Mouse (Mus musculus) limb, embryonic 14.5 days (tissue): ENCODE measurements around the gene Smarca1. TPM values are rescaled to one million over a fixed set of nuclear protein-coding genes. Genes with fewer than 3 reads are reported as not detected.
A peak's percentile ranks its signal among the peaks of the same experiment; 100 is the strongest.

Experiments used
- ATAC-seq: fragments of 200-750 bp; cut with Nextera tagmentation; 2 replicates; pipeline ENCODE4 v1.8.0; 2017; ENCODE audit warnings: low read depth, moderate number of reproducible peaks, moderate TSS enrichment; ENCODE audit not compliant: low FRiP score
- DNase-seq: peaks from one replicate; pipeline ENCODE4 v3.0.0-alpha.2; 2015; ENCODE audit warnings: low spot score
- H3K27ac ChIP-seq: fragments of 300-500 bp; sonication (generic); replicated peaks from 2 replicates; pipeline ENCODE4 v1.5.1; 2014; ENCODE audit warnings: low read depth, mild to moderate bottlenecking, low read length, moderate library complexity, mixed read lengths
- H3K27me3 ChIP-seq: fragments of 300-500 bp; sonication (generic); 2 replicates; pipeline ENCODE4 v1.6.1; 2014; ENCODE audit warnings: low read length, mixed read lengths; ENCODE audit not compliant: control insufficient read depth, insufficient read depth
- H3K36me3 ChIP-seq: fragments of 300-500 bp; sonication (generic); 2 replicates; pipeline ENCODE4 v1.6.1; 2014; ENCODE audit warnings: mild to moderate bottlenecking, low read length, moderate library complexity, mixed read lengths; ENCODE audit not compliant: control insufficient read depth, insufficient read depth
- H3K4me1 ChIP-seq: fragments of 300-500 bp; sonication (generic); 2 replicates; pipeline ENCODE4 v1.6.1; 2014; ENCODE audit warnings: antibody characterized with exemption, low read length, mixed read lengths; ENCODE audit not compliant: control insufficient read depth, insufficient read depth
- H3K4me2 ChIP-seq: fragments of 300-500 bp; sonication (generic); replicated peaks from 2 replicates; pipeline ENCODE4 v1.6.1; 2014; ENCODE audit warnings: low read depth, mild to moderate bottlenecking, low read length, moderate library complexity; ENCODE audit not compliant: severe bottlenecking
- H3K4me3 ChIP-seq: fragments of 300-500 bp; sonication (generic); replicated peaks from 2 replicates; pipeline ENCODE4 v1.5.1; 2014; ENCODE audit warnings: low read length
- H3K9ac ChIP-seq: fragments of 300-500 bp; sonication (generic); 2 replicates; pipeline ENCODE4 v1.6.1; 2014; ENCODE audit warnings: mild to moderate bottlenecking, low read depth, low read length, moderate library complexity; ENCODE audit not compliant: severe bottlenecking
- H3K9me3 ChIP-seq: fragments of 300-500 bp; sonication (generic); 2 replicates; pipeline ENCODE4 v1.6.1; 2016; ENCODE audit warnings: low read length; ENCODE audit not compliant: control insufficient read depth
- POLR2A ChIP-seq: fragments of 200-500 bp; IDR thresholded peaks from 2 replicates; pipeline ENCODE4 v1.8.0; 2012; ENCODE audit warnings: inconsistent platforms, mild to moderate bottlenecking, moderate library complexity, borderline replicate concordance; ENCODE audit not compliant: insufficient read depth, insufficient read length; ENCODE audit errors: extremely low read depth
- WGBS: fragments of 180-500 bp; shearing (Covaris S2); extraction: QIAGEN DNeasy Blood & Tissue Kit; methylation state at CpG from one replicate; pipeline ENCODE4 v1.1.7; 2014; 5-methylcytosine and 5-hydroxymethylcytosine counted together
- polyA plus RNA-seq, 2 experiments: library from polyadenylated mRNA; depleted of rRNA in 1 of 2; stranded (reverse) in 1 of 2; unstranded in 1 of 2; fragments of >200 nt; fragmentation: Nextera tagmentation in 1 of 2; extraction: Ambion mirVana in 1 of 2; gene quantifications; 2 replicates each; pipeline versions ENCODE4 v1.2.1 to v1.2.3; 2012 to 2014

The Smarca1 gene
- polyA plus RNA-seq, 2 experiments = 21.9 to 36.3 TPM

DNA sequence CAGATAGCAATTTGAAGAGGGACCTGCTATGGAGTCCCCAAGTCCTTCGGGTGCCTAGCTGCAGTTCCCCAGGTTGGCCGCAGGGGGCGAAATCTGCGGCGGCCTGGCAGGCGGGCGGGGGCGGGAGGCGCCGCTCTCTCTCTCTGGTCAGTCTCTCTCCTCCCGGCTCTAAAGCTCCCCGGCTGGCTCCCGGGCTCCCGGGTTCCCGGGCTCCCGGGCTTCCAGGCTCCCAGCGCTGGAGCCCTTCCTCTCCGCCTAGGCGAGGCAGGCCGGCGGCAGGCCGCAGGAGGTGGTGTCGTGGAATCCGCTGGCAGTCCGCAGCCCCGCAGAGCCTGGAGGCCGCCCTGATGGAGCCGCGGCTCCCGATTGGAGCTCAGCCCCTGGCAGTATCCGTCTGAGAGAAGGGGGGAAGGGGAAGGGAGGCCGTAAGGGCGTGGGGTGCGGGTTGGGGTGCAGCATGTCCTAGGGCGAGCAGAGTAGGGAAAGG is 19.6 kb upstream of the Smarca1 start, which contains the start of gene Ocrl:
Gene Ocrl (plus strand): TSS at position 82 of the 487 bp plus-strand sequence.
- 18% methylated on average over 30 of the region's 35 CpGs for WGBS
- TF ChIP-seq POLR2A = 0 out of 2 replicates have a peak, but pooled peaks have one; percentile 40
- Histone ChIP-seq H3K9me3 (no peaks in the 10 kb centered on the region), H3K27me3 (no peaks in the 10 kb centered on the region), H3K4me3 (peak within 1 kb of the TSS; percentile 54), H3K9ac (peak within 1 kb of the TSS; percentile 86), H3K4me2 (peak within 1 kb of the TSS; percentile 50), H3K4me1 (no peaks in the 10 kb centered on the region), H3K27ac (peak within 1 kb of the TSS; percentile 82), H3K36me3 (no peaks in the 10 kb centered on the region)
- peak; percentile 91 for ATAC-seq
- DNase-seq = peak; percentile 47

DNA sequence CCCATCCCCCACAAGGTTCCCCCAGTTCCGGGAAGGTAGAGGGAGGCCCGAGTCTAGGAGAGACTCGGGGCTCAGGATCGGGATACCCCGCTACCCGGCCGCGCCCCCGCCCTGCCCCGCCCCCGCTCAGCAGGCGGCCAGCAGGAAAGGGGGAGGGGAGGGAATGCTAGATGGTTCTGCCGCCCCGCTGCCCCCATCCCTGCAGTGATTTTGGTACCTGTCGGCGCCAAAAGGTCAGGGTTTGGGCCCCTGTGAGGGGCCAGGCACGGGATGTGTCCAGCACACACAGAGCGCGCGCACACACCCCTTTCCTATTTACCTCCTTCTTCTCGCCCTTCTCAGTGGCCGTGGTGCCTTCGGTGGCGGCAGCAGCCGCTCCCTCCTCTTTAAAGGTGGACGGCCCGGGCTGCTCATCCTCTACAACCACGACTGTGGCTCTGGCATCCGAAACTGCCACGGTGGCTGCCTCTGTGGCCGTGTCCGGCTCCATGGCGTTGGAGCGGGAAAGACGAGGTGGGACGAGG is 805 bp downstream of the Smarca1 start:
- ATAC-seq = peak; percentile 64
- peak; percentile 18 for DNase-seq
- Histone ChIP-seq H3K4me1 (no peaks in the 10 kb centered on the region), H3K4me2 (peak overlapping the region; percentile 47), H3K9me3 (no peaks in the 10 kb centered on the region), H3K27ac (peak overlapping the region; percentile 79), H3K9ac (peak overlapping the region; percentile 71), H3K27me3 (no peaks in the 10 kb centered on the region), H3K36me3 (no peaks in the 10 kb centered on the region), H3K4me3 (peak overlapping the region; percentile 56)
- 22% methylated on average over 27 of the region's 36 CpGs for WGBS
- TF ChIP-seq POLR2A = 0 out of 2 replicates have a peak, but pooled peaks have one; percentile 5

DNA sequence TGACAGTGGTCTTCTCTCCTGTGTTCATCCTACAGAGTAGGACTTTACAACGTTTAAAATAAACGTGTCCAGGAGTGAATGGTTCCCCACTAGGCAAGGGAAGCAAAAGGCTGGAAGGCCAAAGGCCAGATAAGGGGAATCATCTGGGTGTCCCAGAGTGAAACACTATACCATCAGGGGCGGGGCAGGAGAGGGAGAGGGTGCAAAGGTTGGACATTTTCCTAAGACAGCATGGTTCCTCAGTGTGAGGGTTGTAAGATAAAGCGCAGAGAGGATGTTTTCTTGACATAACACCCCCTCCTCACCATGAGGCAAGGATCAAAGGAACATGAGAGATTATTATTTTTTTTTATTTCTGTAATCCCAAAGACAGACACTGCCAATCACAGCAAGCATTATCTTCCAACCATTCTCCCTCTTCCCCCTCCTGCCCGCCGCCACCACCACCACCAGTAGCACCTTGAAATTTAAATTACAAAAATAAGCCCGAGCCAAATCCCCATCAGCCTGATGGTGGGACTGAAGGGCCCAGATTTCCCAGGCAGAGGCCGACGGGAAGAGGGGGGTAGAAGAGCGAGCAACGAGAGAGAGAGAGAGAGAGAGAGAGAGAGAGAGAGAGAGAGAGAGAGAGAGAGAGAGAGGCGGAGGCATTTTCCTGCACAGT is 1.4 kb downstream of the Smarca1 start:
- peak overlapping the region; percentile 56 for H3K4me3 ChIP-seq
- ATAC-seq (no peak), DNase-seq (no peak)

DNA sequence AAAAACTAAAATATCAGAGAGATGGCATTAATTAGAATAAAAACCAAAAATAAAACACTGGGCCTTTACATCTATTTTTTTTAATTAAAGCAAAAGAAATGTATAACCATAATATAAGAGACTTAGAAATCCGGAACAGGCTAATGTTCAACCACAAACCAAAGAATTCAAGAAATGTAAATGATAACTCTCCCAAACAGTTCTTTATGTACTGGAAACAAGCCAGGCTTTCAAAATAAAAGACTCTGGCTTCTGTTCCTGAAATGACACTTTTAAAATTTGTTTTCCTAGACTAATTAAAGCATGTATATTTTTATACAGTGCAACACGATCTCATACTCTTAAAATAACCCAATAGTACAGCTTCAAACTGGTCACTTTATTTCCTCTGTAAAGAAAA is 5.4 kb downstream of the Smarca1 start:
- whole genome bisulfite sequencing = 57% methylated on average over 2 of the region's 2 CpGs
- Histone ChIP-seq H3K27me3 (no peaks in the 10 kb centered on the region), H3K27ac (no peak overlapping the region), H3K36me3 (peaks cover 3% of the 10 kb centered on the region; the same call in 1 of the 2 replicates), H3K4me3 (no peak overlapping the region), H3K4me1 (no peaks in the 10 kb centered on the region), H3K9ac (no peak overlapping the region), H3K4me2 (no peak overlapping the region), H3K9me3 (no peaks in the 10 kb centered on the region)
- TF ChIP-seq POLR2A = no peak
- ATAC-seq = no peak
- no peak for DNase-seq

More for the DNA sequence above, 1.4 kb downstream of the Smarca1 start:
- H3K27ac ChIP-seq = no peak overlapping the region
- no peaks in the 10 kb centered on the region for H3K27me3 ChIP-seq
- peak overlapping the region; percentile 71 for H3K9ac ChIP-seq
- H3K4me2 ChIP-seq = peak overlapping the region; percentile 47
- no peaks in the 10 kb centered on the region for H3K4me1 ChIP-seq
- no peaks in the 10 kb centered on the region for H3K9me3 ChIP-seq
- 12% methylated on average over 11 of the region's 12 CpGs for WGBS
- H3K36me3 ChIP-seq = no peaks in the 10 kb centered on the region
- TF ChIP-seq POLR2A = no peak

DNA sequence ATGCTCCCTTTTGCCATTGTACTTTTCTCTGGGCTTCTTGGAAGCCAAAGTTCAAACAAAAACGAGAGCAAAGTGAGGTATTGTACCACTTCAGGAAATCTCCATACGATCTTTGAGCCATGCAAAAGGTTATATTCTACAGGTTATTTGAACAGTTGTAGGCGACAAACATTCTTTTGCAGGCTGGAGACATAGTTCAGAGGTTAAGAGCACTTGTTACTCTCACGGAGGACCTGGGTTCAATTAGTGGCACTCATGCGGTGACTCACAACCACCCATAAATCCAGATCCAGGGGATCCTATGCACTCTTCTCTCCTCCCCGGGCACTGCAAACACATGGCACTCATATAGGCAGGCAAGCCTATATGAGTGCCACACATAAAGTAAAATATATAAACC is 10.0 kb downstream of the Smarca1 start:
- Histone ChIP-seq H3K4me1 (no peaks in the 10 kb centered on the region), H3K36me3 (peaks cover 7% of the 10 kb centered on the region), H3K4me3 (no peak overlapping the region), H3K9me3 (no peaks in the 10 kb centered on the region), H3K4me2 (no peak overlapping the region), H3K27me3 (no peaks in the 10 kb centered on the region), H3K27ac (no peak overlapping the region), H3K9ac (no peak overlapping the region)
- ATAC-seq (no peak), DNase-seq (no peak)
- TF ChIP-seq POLR2A = no peak
- 58% methylated on average over 6 of the region's 6 CpGs for WGBS
